Mouse (Mus musculus) midbrain, embryonic 14.5 days (tissue): ENCODE measurements around the gene Gm17190. TPM values are rescaled to one million over a fixed set of nuclear protein-coding genes. Genes with fewer than 3 reads are reported as not detected.
"Not testable (repeated sequence)": the region's sequence is repeated elsewhere in the genome, so short reads cannot be mapped to it uniquely, and the experiment has no call there.

ENCODE experiments used
- ATAC-seq: fragments of 200-750 bp; cut with Nextera tagmentation; 2 replicates; pipeline ENCODE4 v1.8.0; 2017; ENCODE audit warnings: moderate number of reproducible peaks, moderate library complexity; ENCODE audit not compliant: low FRiP score, low TSS enrichment
- DNase-seq: peaks from one replicate; pipeline ENCODE4 v3.0.0-alpha.2; 2015
- H3K27ac ChIP-seq: fragments of 300-500 bp; sonication (generic); replicated peaks from 2 replicates; pipeline ENCODE4 v1.5.1; 2014; ENCODE audit warnings: mild to moderate bottlenecking, low read depth, low read length, moderate library complexity
- H3K27me3 ChIP-seq: fragments of 300-500 bp; sonication (generic); 2 replicates; pipeline ENCODE4 v1.6.1; 2014; ENCODE audit warnings: low read length, control low read depth, mixed read lengths; ENCODE audit not compliant: control insufficient read depth, insufficient read depth
- H3K36me3 ChIP-seq: fragments of 300-500 bp; sonication (generic); 2 replicates; pipeline ENCODE4 v1.6.1; 2014; ENCODE audit warnings: low read length, control low read depth; ENCODE audit not compliant: control insufficient read depth, insufficient read depth
- H3K4me1 ChIP-seq: fragments of 300-500 bp; sonication (generic); 2 replicates; pipeline ENCODE4 v1.6.1; 2014; ENCODE audit warnings: mild to moderate bottlenecking, antibody characterized with exemption, low read length, control low read depth; ENCODE audit not compliant: control insufficient read depth, insufficient read depth
- H3K4me2 ChIP-seq: fragments of 300-500 bp; sonication (generic); 2 replicates; pipeline ENCODE4 v1.6.1; 2014; ENCODE audit warnings: mild to moderate bottlenecking, low read length, moderate library complexity
- H3K4me3 ChIP-seq: fragments of 300-500 bp; sonication (generic); replicated peaks from 2 replicates; pipeline ENCODE4 v1.5.1; 2014; ENCODE audit warnings: low read depth, low read length
- H3K9ac ChIP-seq: fragments of 300-500 bp; sonication (generic); replicated peaks from 2 replicates; pipeline ENCODE4 v1.6.1; 2014; ENCODE audit warnings: mild to moderate bottlenecking, low read length, moderate library complexity
- H3K9me3 ChIP-seq: fragments of 300-500 bp; sonication (generic); 2 replicates; pipeline ENCODE4 v1.6.1; 2016; ENCODE audit warnings: low read length, control low read depth, mixed read lengths; ENCODE audit not compliant: control insufficient read depth
- WGBS: fragments of 180-500 bp; shearing (Covaris S2); extraction: QIAGEN DNeasy Blood & Tissue Kit; methylation state at CpG from one replicate; pipeline ENCODE4 v1.1.7; 2014; 5-methylcytosine and 5-hydroxymethylcytosine counted together
- polyA plus RNA-seq: library from polyadenylated mRNA; unstranded; fragments of >200 nt; fragmentation: Nextera tagmentation; extraction: Ambion mirVana; gene quantifications from 2 replicates; pipeline ENCODE4 v1.2.1, GENCODE M21; 2014

Gm17190 gene
- not detected in 2 replicates for polyA plus RNA-seq

DNA sequence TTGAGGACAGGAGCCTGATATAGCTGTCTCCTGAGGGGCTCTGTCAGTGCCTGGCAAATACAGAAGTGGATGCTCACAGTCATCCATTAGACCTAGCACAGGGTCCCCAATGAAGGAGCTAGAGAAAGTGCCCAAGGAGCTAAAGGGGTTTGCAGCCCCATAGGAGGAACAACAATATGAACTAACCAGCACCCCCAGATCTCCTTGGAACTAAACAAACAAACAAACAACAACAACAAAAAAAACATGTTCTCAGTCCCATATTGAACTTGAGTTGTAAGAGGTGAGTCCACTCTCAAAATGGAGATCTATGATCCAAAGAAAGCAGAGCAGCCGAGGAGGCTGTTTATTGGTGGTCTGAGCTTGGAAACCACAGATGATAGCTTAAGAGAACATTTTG, at the start of gene Gm17190:
TSS of gene Gm17190 (plus strand) at position 301 of the 400 bp plus-strand sequence.
- ATAC-seq, H3K9ac ChIP-seq, H3K36me3 ChIP-seq, H3K27ac ChIP-seq, H3K4me3 ChIP-seq, DNase-seq, H3K4me1 ChIP-seq, H3K9me3 ChIP-seq, H3K4me2 ChIP-seq, H3K27me3 ChIP-seq: not testable (repeated sequence)
- 93% methylated on average over 1 of the region's 1 CpGs for WGBS

DNA sequence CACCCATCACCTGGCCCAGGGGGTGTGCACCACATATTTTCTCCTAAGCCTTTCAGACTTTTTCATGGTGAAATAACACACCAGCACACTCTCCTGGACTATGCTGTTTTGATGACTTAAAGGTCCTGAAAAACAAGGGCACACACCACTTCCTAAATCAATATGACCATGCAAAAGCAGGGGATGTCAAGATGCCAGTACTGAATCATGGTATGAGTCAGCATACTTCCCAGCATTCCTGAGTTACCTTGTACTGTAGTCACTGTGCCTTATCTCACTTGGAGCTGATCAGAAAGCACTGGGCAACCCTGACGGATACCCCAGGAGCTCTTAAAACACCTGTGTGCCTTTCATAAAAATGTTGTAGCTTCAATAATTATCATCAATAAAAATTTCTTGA, 42.3 kb upstream of the Gm17190 start:
- Histone ChIP-seq H3K4me1 (no peaks in the 10 kb centered on the region), H3K9ac (no peak overlapping the region), H3K27ac (no peak overlapping the region), H3K27me3 (no peaks in the 10 kb centered on the region), H3K9me3 (no peaks in the 10 kb centered on the region), H3K4me3 (no peak overlapping the region), H3K4me2 (no peak overlapping the region), H3K36me3 (no peaks in the 10 kb centered on the region)
- no peak for ATAC-seq
- 82% methylated on average over 1 of the region's 1 CpGs for WGBS
- no peak for DNase-seq

DNA sequence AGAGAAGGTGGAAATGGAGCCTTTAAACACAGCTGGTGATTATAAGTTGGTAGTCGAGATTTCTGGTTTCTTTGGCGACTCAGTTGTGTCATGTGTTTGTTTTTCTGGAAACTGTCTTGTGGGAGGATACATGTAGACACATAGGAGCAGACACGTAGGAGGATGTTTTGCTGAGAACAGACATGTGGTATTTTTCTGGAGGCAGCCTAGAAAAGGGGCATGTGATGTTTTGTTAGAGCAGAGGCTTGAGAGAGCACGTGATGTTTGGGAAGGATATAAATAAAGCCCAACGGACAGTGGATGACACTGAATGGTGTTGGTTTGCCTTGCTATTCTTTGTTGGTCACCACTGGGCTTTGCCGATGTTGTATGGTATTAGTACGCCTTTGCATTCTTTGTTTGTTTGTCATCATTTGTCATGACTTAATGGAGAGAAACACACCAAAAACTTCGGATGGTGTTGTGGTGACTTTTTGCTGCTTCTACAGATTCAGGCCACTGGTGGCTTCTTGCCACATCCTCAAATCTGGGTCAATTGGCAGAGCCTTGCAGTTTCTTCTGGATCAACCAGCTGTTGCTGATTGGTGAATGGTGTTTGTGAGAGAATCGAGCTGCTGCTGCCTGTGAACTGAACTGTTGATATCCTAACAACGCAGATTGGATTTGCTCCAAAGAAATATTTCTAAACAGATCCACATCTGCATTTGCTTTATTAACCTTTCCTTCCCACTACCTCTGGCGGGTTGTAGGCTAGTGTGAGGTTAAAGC, 41.4 kb upstream of the Gm17190 start:
- Histone ChIP-seq H3K4me1 (no peaks in the 10 kb centered on the region), H3K27me3 (no peaks in the 10 kb centered on the region), H3K9ac (no peak overlapping the region), H3K4me2 (no peak overlapping the region), H3K9me3 (no peaks in the 10 kb centered on the region), H3K27ac (no peak overlapping the region), H3K4me3 (no peak overlapping the region), H3K36me3 (no peaks in the 10 kb centered on the region)
- 85% methylated on average over 11 of the region's 11 CpGs for WGBS
- ATAC-seq, result no peak
- DNase-seq, result no peak

DNA sequence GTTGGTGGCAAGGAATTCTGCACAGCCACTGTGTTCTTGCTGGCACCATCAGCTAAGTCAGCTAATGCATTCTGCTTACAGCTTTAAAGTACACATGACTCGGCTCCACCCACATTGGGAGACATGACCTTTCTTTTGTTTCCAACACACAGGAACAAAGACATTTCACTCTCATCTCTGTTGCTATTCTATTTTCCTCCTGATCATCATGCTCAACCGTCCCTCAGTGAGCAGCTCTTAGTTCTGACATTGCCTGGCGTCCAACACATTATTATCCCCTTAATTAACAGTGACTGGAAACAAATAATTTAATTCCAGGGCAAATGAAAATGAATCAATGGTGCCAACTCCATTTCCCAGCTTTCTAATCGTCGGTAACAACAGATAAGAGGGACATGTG, 36.5 kb upstream of the Gm17190 start:
- Histone ChIP-seq H3K4me1 (no peaks in the 10 kb centered on the region), H3K36me3 (no peaks in the 10 kb centered on the region), H3K4me2 (no peak overlapping the region), H3K9me3 (no peaks in the 10 kb centered on the region), H3K4me3 (no peak overlapping the region), H3K27ac (no peak overlapping the region), H3K9ac (no peak overlapping the region), H3K27me3 (no peaks in the 10 kb centered on the region)
- ATAC-seq, result no peak
- WGBS, result 46% methylated on average over 5 of the region's 5 CpGs
- DNase-seq, result peak; percentile 13

GRCm38 (mm10) chr13:96052755-96053154, 29.1 kb upstream of the Gm17190 start:
- Histone ChIP-seq H3K4me3 (no peak overlapping the region), H3K27me3 (no peaks in the 10 kb centered on the region), H3K9ac (no peak overlapping the region), H3K4me1 (no peaks in the 10 kb centered on the region), H3K4me2 (no peak overlapping the region), H3K9me3 (no peaks in the 10 kb centered on the region), H3K27ac (no peak overlapping the region), H3K36me3 (no peaks in the 10 kb centered on the region)
- WGBS, result 92% methylated on average over 3 of the region's 3 CpGs
- no peak for ATAC-seq
- DNase-seq, result no peak

DNA sequence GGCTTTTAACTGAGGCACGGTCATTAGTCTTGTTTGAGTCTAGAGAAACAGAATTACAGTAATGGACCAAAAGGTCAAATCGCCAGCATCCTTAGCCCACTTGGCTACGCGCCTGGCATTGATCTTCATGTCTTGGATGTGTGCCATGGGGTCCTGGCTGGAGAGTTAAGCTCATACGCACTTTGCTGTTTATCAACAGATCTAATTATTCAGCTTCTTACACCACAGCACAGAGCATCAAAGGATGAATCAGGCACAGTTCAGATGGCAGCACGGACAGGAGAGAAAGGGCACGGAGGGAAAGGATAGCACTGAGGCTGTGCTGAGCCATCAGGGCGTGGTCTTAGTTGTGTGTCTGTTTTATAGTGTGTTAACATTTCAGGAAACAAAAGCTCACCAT, 8.3 kb upstream of the Gm17190 start:
- Histone ChIP-seq H3K9ac (no peak overlapping the region), H3K27me3 (no peaks in the 10 kb centered on the region), H3K4me1 (peaks cover 4% of the 10 kb centered on the region; the same call in 1 of the 2 replicates), H3K4me2 (no peak overlapping the region), H3K36me3 (no peaks in the 10 kb centered on the region), H3K27ac (no peak overlapping the region), H3K4me3 (no peak overlapping the region), H3K9me3 (no peaks in the 10 kb centered on the region)
- ATAC-seq, result no peak
- WGBS, result 51% methylated on average over 8 of the region's 8 CpGs
- peak; percentile 48 for DNase-seq

DNA sequence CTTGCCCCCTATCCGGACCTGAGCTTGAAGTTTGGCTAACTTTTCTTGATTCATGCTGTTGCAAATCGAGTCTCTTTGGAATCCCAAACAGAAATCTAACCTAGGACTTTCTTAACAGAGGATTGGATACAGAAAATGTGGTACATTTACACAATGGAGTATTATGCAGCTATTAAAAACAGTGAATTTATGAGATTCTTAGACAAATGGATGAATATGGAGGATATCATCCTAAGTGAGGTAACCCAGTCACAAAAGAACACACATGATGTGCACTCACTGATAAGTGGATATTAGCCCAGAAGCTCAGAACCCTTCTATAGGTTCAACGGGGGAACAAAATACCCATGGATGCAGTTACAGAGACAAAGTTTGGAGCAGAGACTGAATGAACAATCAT, 578 bp upstream of the Gm17190 start, which contains the start of gene Gm20075:
TSS of gene Gm20075 (minus strand) at position 101 of the 400 bp plus-strand sequence.
- not testable (repeated sequence) for H3K27ac ChIP-seq, DNase-seq, H3K4me1 ChIP-seq, H3K36me3 ChIP-seq, H3K9ac ChIP-seq, H3K9me3 ChIP-seq, H3K4me2 ChIP-seq, H3K4me3 ChIP-seq, H3K27me3 ChIP-seq, ATAC-seq
- WGBS, result 89% methylated on average over 3 of the region's 3 CpGs

DNA sequence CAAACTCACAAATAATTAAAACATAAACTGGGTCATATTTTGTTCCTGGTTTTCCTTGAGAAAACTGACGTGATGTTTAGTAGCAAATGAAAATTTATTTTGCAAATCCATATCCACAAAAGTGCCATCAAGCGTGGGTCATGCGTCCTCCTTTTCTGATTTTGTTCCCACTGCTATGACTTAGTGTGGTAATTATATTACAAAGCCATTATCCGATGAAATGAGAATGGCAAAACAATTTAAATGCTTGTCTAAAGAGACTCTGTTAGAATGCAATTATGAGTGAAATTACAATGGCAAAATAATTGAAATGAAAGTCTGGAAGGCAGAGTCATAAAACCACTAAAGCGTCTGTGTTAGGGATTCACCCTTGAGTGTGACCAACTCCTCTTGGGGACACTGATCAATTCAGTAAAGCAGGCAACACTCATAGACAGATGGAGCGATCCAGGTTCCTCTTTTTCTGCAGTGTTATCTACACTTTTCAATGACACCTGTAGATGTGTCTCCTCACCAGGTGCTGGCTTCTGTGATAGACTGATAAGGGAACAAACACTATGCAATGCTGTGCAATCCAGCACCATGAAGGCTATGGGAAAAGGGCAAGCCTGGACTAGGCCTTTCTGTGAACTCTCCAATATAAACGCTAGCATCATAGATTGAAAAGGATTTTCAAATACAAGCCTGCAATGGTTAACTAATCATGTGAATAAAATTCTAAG, 3.9 kb downstream of the Gm17190 start:
- Histone ChIP-seq H3K4me3 (no peak overlapping the region), H3K4me1 (no peaks in the 10 kb centered on the region), H3K9me3 (no peaks in the 10 kb centered on the region), H3K9ac (no peak overlapping the region), H3K4me2 (no peak overlapping the region), H3K27me3 (no peaks in the 10 kb centered on the region), H3K27ac (no peak overlapping the region), H3K36me3 (no peaks in the 10 kb centered on the region)
- DNase-seq (no peak), ATAC-seq (no peak)
- 82% methylated on average over 7 of the region's 7 CpGs for WGBS

GRCm38 (mm10) chr13:96090929-96091328, 9.1 kb downstream of the Gm17190 start:
- Histone ChIP-seq H3K4me3 (no peak overlapping the region), H3K36me3 (no peaks in the 10 kb centered on the region), H3K27ac (no peak overlapping the region), H3K27me3 (no peaks in the 10 kb centered on the region), H3K9ac (no peak overlapping the region), H3K4me2 (no peak overlapping the region), H3K4me1 (no peaks in the 10 kb centered on the region), H3K9me3 (no peaks in the 10 kb centered on the region)
- WGBS, result 72% methylated on average over 4 of the region's 4 CpGs
- ATAC-seq (no peak), DNase-seq (no peak)
